Mouse (Mus musculus) right cerebral cortex, postnatal 25 days (tissue): ENCODE results near the gene Wdr90.

Experiments
- DNase-seq: peaks from one replicate; pipeline ENCODE4 v3.0.0; 2022

Gene Wdr90

GRCm38 (mm10) chr17:25843122-25843521, 18.2 kb downstream of the Wdr90 start:
- DNase-seq, result no peak

- no peak for DNase-seq
Observed at GRCm38 (mm10) chr17:25842509-25842908, 18.8 kb downstream of the Wdr90 start.

GRCm38 (mm10) chr17:25841117-25841880, 20.0 kb downstream of the Wdr90 start, which contains the start of gene Gm20683:
TSS of gene Gm20683 (minus strand) at chr17:25841763.
- no peak for DNase-seq

DNA sequence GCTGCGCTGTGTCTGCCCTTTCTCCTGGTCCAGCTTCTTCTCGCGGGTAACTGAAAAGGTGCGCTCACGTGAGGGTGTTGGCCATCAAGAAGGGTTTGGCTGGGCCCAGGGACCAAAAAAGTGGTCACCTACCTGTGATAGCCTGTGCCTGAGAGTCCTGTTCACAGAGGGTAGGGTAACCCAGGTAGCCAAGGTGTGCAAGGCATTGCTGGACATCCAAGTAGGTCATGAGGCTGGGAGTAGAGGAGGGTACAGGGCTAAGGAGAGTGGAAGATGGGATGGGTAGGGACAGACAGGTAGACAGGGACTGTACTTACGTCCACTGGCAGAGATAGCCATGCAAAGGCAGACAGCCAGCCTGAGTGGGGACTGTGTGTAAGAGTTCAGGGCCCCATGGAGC, 20.8 kb downstream of the Wdr90 start:
- DNase-seq, result no peak

- DNase-seq, result no peak
Observed at GRCm38 (mm10) chr17:25839455-25840235, 21.7 kb downstream of the Wdr90 start.

GRCm38 (mm10) chr17:25838904-25839303, 22.4 kb downstream of the Wdr90 start:
- DNase-seq, result no peak

- no peak for DNase-seq
Observed at GRCm38 (mm10) chr17:25837533-25837932, 23.8 kb downstream of the Wdr90 start.

- peak; percentile 87 for DNase-seq
Observed at GRCm38 (mm10) chr17:25837076-25837410, 24.3 kb downstream of the Wdr90 start, which contains the start of gene Rhbdl1. TSS of gene Rhbdl1 (minus strand) at chr17:25837295.

DNA sequence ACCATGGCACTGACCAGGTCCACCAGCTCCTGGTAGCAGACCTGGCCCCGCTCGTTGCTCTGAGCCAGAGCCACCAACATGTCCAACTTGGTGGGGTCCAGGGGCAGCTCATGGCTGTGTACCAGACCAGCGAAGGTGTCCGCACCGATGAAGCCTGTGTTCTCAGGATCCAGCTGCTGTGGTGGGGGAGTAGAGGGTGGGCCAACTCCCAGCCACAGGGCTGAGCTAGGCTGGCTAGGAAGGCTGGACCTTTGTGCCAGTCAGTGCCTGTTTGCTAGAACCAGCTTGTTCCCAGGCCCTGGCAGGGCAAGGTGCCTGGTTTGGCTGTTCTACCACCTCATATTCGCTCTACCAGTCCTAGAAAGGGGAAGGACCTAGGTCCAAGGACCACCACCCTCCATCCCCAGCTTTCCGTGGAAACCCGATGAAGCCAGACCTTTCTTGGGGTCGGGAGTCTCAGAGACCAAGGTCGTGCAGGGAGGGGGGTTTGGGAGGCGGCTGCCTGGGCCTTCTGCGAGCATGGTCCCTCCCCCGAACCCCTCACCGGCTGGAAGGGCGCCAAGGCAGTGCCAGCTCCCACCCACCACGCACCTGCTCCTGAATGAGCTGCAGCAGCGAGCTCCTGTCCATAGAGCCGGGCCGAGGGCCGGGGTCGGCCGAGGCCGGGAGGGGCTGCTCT, 24.8 kb downstream of the Wdr90 start:
- DNase-seq, result no peak

DNA sequence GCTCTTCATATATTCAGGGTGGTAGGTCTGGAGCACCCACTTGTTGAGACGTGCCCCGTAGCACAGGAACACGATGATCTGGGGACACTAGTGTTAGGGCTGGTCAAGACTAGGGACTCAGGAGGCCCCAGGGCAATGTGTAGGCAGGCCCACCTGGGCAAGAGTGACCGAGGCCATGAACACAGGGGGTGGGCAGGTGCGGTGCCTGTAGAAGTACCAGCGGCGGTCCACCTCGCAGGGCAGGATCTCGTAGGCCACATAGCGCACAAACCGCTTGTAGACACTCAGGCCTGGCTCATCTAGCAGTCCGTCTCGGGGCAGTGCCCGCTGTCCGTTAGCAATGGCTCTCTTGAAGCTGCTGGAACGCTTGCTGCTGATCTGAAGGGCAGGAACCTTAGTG, 25.5 kb downstream of the Wdr90 start:
- DNase-seq, result no peak

- DNase-seq, result no peak
Observed at GRCm38 (mm10) chr17:25835301-25835700, 26.0 kb downstream of the Wdr90 start.

GRCm38 (mm10) chr17:25834595-25835222, 26.6 kb downstream of the Wdr90 start:
- no peak for DNase-seq

GRCm38 (mm10) chr17:25833961-25834594, 27.2 kb downstream of the Wdr90 start:
- no peak for DNase-seq

DNA sequence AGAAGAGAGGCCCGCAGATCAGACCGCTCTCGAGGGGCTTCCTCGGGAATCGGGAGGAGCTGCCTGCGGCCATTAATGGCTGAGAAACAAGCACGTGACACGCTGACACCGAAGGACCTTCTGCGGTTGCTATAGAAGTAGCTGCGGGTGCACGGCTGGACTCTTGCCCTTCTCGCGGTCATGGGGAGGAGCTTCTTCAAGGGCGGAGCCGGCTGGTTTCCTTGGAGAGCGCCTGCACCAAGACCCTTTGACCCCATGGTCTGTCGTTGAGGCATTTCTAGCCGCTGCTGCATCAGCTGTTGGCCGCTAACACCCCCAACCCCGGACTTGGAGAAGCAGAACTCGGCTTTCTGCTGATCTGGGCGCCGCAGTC, 28.0 kb downstream of the Wdr90 start, which contains the start of gene Stub1:
Gene Stub1, minus strand, starts transcription at position 114 of the 373 bp plus-strand sequence.
- DNase-seq, result no peak

DNA sequence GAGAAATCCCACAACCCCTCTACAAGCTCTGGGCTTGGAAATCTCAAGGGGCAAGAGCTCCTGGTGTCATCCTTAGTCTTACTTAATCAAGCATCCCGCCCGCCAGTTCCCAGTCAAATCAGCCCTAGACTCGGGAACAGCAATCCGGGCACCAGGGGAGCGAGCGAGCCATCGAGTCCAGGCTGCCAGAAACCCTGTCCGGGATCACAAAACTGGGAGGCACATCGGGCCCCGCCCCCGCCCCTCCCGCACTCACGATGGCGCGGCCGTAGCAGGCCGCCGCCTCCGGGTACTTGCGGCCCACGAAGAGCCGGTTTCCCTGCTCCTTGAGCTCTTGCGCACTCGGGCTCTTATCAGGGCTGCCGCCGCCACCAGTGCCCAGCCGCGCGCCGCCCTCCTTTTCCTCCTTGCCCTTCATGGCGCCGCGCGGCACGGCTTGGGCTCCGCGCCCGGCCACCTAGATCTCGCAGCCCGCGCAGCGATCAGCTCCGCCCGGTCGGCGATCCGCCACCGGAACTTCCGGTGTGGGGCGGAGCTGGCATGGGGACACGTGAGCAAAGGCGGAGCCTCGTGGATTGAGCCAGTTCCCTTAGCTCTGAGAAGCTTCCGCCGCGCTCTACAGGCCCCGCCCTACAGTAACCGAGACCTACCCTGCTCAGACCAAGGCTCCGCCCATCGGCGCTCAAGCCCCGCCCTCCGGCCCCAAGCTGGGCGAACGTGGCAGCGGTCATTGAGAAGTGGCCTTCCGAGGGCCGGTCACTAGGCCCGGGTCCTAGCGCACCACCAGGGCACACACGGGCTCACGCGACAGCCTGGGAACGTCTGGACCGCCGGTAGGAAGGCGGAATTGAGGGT, 28.6 kb downstream of the Wdr90 start:
- peak; percentile 98 for DNase-seq

- no peak for DNase-seq
Observed at GRCm38 (mm10) chr17:25831451-25832281, 29.6 kb downstream of the Wdr90 start.

DNA sequence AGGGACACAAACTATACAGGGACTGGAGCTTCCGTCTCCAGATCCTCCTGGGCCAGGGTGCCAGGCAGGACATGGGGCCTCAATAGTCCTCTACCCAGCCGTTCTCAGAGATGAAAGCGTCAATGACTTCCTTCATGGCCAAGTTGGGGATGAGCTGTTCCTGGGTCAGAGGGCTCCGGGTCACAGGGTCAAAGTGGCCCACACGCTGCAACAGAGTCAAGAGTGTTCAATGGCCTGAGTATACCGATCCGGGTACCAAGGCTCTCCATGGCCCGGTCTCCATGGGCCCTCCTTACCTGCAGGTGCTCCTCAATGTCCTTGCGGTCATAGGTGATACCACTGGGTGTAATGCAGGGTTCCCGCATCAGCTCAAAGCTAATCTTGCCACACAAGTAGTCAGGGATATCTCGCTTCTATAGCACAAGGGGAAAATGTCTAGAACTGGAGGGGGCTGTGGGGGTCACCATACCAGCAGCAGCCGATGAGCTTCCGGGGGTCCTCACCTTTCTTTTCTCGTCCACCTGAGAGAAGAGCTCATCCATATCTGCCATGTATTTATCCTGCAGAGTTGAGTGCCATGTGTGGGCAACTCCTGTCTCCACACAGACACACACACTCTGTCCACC, 30.4 kb downstream of the Wdr90 start:
- DNase-seq, result no peak

DNA sequence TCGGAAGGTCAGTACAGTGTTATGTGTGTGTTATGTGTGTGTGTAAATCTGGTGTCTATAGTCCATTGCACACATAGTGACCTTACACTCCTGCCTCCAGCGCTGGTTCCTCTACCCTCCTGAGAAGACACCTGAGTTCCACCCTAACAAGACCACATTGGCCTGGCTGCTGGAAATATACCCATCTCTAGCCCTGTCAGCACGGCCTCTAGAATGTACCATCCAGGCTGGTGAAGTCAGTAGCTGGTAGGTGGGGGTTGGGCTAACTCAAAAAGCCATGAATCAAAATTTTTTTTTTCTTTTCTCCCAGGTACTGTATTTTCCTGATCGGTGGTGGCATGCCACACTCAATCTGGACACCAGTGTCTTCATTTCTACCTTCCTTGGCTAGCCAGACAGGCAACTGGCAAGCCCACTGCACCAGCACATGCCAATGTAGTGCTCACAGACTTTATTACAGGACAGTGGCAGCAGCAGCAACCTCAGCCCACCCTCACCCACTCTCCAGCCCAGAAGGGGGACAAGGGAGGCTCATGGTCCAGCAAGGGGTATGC, 31.0 kb downstream of the Wdr90 start:
- DNase-seq, result no peak

GRCm38 (mm10) chr17:25829558-25830017, 31.7 kb downstream of the Wdr90 start:
- DNase-seq, result no peak
